Mouse (Mus musculus) v-Abl transformed pro-B cells (cell line): Measurements from ENCODE around the gene Dhdh.

Experiments used
- in situ Hi-C, 2 experiments: fragments of 400-800 bp; cut with MboI; formaldehyde crosslinking; loops; one replicate each; pipeline ENCODE4 v1.15.1; 2025; ENCODE audit not compliant: unreplicated experiment in 2 of 2

Gene Dhdh

DNA sequence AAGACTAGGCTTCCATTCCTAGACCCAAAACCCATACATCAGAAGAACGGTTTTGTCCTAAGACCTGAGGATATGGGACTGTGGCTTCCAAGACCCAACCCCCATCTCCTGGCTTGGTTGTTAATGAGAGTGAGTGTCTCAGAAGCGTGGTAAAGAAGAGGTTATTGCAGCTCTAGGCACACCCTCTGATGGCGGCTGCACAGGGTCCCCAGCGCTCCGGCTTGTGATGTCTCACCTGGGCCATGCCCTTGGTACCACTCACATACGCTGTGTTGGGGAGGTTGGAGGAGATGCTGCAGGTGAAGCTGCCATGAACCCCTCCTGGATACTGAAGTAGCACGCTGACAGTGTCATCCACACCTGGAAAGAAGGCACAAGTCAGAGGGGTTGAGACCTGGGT is 9.8 kb downstream of the Dhdh start:
- in situ Hi-C loops, result loop anchor here (5.0 kb wide), 3 partner anchors 39 to 84 kb away; partner anchors contain the start of genes Plekha4 (in 1 of the 2) and Ppp1r15a (in 1 of the 2)

DNA sequence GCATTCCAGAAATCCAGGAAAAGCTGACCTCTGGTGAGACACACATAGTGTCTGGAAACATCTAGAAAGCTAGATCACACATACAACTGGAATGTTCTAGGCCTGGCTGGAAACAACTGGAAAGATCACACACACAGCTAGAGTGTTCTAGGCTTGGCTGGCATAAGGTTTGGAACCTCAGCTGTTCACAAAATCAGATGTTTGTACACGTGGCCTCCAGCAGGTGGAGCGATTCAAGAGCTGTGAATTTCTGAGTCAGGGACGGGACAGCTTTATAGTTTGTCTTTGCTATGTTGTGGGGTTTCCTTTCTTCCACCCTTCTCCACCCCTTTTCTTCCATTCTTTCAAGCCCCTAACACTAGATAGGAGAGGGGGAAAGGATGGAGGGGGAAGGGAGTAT is 11.6 kb downstream of the Dhdh start:
- in situ Hi-C loops, result loop anchor here (5.0 kb wide), 3 partner anchors 40 to 85 kb away; partner anchors contain the start of genes Plekha4 (in 1 of the 2) and Ppp1r15a (in 1 of the 2)

DNA sequence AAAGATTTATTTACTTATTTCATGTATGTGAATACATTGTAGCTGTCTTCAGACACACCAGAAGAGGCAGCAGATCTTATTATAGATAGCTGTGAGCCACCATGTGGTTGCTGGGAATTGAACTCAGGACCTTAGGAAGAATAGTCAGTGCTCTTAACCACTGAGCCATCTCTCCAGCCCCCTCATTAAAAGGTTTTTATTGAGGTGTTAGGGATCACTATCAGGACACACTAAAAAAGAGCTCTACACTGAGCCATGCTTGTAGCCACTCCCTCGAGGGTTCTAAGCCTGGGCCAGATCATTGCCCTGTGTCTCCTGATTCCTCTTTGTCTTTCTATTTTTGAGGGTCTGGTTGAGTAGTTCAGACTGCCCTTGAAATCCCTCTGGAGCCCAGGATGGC is 12.2 kb downstream of the Dhdh start:
- in situ Hi-C loops, result loop anchor here (5.0 kb wide), 3 partner anchors 41 to 86 kb away; partner anchors contain the start of genes Plekha4 (in 1 of the 2) and Ppp1r15a (in 1 of the 2)

DNA sequence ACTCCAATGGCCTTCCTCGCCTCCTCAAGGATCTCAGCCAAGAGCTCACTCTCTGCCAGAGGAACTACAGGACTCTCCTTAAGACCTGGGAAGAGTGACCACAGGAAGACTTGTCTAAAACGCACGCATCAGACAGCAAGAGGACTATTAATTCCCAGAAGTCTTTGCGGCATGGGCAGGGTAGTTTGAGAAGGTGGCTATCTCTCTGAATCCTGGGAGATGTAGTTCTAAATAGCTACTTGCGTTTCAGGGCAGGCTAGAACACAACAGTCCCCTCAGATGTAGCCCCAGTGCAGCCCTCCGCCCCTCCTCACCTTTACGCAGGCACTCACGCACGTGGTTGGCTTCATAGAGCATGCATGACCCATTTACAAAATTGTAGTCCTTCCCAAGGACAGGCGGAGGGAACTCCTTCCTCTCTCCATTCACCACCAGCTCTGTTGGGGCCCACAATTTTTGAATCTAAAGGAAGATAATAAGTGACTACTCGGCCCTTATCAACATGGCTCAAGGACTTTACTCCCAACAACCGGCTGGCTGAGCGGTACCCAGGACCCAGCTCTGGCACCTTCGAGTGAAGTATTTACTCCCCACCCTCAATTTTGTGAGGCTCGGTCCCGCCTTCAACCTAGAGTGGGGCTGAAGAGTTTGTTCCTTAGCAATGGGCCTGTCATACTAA is 13.2 kb downstream of the Dhdh start:
- in situ Hi-C loops, result loop anchor here (5.0 kb wide), 3 partner anchors 42 to 87 kb away; partner anchors contain the start of genes Plekha4 (in 1 of the 2) and Ppp1r15a (in 1 of the 2)

DNA sequence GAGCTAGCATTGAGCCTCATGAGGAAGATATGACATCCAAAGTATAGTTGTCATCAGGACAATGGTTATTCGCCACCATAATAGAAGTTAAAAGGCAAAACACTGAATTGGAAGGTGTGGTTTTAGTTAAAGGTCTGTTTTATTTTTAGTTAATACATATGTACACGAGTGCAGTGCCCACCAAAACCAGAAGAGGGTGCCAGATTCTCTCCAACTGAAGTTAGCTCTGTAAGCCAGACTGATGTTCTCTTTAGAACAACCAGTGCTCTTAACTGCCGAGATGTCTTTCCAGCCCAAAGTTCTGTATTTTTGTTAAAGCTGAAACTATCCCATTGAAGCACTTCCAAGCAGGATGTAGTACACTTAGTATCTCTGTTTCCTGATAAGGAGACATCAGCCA is 17.7 kb downstream of the Dhdh start:
- in situ Hi-C loops, result loop anchor here in 1 of 2 experiments (25.0 kb wide), 1 partner anchor 216 kb away; the partner anchor contains the start of genes Car11, Ntn5 and Sec1

DNA sequence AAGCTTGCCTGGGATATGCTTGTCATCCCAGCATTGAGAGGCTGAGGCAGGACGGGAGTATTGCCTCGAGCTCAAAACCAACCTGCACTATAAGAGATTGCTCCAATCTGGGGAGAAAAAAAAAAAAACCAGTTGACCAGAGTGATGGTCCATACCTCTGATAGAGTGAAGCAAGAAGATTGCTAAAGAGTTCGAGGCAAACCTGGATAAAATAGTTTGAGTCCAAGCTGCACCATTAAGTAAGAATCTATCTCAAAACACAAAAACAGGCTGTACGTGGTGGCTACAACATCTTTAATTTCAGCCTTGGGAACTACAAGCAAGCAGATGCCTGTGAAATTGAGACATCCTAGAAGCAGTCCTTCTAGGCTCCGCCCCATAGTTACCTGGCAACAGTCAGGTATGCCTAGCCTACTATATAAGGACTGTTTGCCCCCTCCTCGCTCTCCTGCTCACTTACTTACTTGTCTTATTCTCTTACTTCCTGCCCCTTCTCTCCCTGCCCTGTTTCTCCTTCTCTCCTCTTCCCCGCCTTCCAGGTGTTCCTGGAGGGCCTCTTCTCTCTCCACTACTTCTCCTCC is 21.4 kb downstream of the Dhdh start:
- in situ Hi-C loops, result loop anchor here in 1 of 2 experiments (25.0 kb wide), 1 partner anchor 220 kb away; the partner anchor contains the start of genes Car11, Ntn5 and Sec1

DNA sequence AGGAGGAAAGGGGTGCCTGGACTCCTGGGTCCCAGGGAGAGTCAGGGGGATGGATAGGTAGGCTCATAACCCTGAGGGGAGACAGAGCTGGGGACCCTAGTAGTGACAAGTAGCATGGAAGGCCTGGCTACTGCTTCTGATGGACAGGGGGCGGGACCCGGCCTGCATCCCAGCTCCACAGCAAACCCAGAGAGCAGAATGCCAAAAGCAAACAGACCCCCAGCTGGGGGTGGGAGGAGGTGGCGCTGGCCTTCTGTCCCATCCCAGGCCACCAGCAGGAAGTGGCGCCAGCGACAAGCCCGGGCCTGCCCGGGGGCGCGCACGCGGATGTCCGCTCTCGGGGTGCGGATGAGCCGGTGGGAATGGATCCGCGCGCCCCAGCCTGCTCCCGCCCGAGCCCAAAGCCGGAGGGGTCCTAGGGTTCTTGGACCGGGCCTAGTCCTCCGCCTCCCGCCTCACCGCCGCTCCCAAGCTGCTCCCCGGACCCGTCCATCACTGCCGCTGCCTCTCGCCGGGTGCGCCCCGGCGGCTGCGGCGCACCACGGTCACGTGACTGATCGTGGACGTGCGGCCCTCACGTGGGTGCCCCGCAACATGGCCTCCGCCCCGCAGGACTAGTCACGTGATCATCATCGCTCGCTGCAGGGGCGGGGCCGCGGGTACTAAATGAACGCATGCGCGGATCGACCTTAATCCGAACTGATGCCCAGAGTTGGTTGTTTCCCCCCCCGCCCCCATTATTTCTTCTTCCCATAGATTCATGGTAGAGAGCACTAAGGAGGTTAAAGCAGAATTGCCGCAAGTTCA is 22.1 kb downstream of the Dhdh start, which contains the start of gene Bax:
TSS of gene Bax (minus strand) at position 616 of the 807 bp plus-strand sequence.
- in situ Hi-C loops, result loop anchor here in 1 of 2 experiments (25.0 kb wide), 1 partner anchor 221 kb away; the partner anchor contains the start of genes Car11, Ntn5 and Sec1

DNA sequence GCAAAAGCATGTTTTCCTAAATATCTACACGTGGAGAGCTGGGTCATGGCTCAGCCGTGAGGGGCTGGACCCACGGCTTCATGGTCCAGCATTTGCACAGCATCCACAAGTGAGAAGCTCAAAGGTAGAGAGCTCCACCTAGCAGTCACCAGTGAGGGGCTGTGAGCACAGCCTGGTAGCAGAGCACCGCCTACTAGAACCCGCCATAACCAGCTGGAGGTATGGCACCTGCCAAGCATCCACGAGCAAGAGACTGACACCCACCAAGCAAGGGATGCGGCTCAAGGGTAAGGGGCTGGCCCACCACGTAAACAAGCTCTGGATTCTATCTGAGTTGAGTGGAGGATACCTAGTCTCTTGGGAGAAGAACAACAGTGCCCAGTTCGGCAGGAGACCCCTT is 23.1 kb downstream of the Dhdh start:
- in situ Hi-C loops, result loop anchor here in 1 of 2 experiments (25.0 kb wide), 1 partner anchor 222 kb away; the partner anchor contains the start of genes Car11, Ntn5 and Sec1

DNA sequence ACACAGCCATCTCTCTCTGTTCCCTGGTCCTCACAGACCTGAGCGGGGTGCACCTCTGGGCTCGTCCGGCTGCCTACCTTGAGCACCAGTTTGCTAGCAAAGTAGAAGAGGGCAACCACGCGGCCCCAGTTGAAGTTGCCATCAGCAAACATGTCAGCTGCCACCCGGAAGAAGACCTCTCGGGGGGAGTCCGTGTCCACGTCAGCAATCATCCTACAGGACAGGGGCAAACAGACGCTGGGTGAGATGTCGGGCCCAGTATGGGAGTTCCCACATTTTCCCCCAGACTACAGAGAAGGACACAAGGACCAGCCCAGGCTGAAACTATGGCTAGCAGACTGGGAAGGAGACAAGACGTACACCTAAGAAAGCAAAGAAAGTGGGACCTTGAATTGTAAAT is 23.5 kb downstream of the Dhdh start:
- in situ Hi-C loops, result loop anchor here in 1 of 2 experiments (25.0 kb wide), 1 partner anchor 222 kb away; the partner anchor contains the start of genes Car11, Ntn5 and Sec1

DNA sequence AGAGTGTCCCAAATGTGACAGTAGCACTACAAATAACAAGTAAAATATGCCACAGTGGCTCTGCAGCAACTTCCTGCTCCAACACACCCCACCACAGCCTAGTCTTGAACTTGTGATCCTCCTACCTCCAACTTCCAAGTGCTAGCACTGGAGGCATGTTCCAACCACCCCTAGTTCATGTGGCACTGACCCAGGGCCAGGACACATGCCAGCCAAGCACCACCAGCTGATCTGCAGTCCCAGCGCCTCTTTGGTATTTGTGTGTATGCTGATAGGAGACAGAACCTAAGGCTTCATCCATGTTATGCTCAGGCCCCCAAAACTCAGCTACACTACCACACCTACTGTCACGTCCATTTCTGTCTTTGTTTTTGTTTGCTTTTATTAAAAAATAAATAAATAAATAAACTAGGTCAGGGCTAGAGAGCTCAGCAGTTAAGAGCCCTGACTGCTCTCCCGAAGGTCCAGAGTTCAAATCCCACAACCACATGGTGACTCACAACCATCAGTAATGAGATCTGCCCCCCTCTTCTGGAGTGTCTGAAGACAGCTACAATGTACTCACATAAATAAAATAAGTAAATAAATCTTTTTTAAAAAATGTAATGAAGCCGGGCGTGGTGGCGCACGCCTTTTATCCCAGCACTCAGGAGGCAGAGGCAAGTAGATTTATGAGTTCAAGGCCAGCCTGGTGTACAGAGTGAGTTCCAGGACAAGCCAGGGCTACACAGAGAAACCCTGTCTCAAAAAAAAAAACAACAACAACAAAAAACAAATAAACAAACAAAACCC is 24.4 kb downstream of the Dhdh start:
- in situ Hi-C loops, result loop anchor here in 1 of 2 experiments (25.0 kb wide), 1 partner anchor 223 kb away; the partner anchor contains the start of genes Car11, Ntn5 and Sec1

DNA sequence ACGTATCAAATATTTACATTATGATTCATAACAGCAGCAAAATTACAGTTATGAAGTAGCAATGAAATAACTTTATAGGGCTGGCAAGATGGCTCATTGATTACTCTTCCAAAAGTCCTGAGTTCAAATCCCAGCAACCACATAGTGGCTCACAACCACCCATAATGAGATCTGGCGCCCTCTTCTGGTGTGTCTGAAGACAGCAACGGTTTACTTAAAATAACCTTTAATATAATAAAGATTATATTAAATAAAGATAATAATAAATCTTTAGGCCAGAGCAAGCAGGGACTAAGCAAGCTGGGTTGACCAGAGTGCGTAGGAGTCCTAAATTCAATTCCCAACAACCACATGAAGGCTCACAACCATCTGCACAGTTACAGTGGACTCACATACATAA is 25.7 kb downstream of the Dhdh start:
- in situ Hi-C loops, result loop anchor here in 1 of 2 experiments (25.0 kb wide), 1 partner anchor 224 kb away; the partner anchor contains the start of genes Car11, Ntn5 and Sec1

DNA sequence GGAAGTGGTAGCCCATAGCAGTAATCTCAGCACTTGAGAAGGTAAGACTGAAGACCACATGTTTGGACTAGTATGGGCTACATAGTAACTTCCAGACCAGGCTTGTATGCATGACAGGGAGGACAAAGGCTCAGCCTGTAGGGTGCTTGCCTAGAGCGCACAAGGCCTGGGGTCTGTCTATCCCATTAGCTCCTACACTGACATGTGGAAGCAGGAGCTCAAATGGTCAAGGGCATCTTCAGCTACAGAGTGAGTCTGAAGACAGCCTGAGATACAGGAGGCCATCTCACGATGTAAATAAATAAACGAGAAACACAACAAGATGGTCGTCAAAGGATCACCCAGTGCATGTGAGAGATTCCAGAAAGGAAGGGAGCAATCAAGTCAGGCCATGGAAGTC is 26.3 kb downstream of the Dhdh start:
- in situ Hi-C loops, result loop anchor here in 1 of 2 experiments (25.0 kb wide), 1 partner anchor 225 kb away; the partner anchor contains the start of genes Car11, Ntn5 and Sec1

DNA sequence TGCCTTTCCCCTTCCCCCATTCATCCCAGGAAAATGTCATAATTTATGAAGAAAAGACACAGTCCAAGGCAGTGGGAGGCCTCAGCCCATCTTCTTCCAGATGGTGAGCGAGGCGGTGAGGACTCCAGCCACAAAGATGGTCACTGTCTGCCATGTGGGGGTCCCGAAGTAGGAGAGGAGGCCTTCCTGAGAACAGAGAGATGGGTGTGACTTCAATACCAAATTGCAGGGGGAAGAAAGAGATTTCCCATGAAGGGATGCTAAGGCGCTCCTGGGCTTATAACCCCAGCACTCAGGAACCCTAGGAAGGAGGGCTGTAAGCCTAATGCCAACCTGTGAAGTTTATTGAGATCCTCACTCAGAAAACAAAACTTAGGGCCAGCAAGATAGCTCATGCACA is 26.8 kb downstream of the Dhdh start:
- in situ Hi-C loops, result loop anchor here in 1 of 2 experiments (25.0 kb wide), 1 partner anchor 226 kb away; the partner anchor contains the start of genes Car11, Ntn5 and Sec1

DNA sequence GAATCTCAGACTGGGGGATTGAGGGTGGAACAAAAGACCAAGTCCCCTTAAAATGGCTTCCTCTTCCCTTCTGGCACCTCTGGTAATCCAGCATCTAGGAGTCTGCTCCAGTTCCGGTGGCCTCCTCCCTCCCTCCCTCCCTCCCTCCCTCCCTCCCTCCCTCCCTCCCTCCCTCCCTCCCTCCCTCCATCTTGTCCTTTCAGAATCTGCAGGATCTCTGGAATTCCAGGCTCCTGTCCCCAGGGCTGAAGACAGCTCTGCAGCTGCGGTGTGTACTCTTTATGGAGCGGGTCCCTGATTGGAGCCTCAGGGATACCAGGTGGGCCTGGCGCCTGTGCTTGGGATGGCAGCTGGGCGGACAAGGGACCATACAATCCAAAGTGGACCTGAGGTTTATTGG is 27.3 kb downstream of the Dhdh start:
- in situ Hi-C loops, result loop anchor here in 1 of 2 experiments (25.0 kb wide), 1 partner anchor 226 kb away; the partner anchor contains the start of genes Car11, Ntn5 and Sec1

DNA sequence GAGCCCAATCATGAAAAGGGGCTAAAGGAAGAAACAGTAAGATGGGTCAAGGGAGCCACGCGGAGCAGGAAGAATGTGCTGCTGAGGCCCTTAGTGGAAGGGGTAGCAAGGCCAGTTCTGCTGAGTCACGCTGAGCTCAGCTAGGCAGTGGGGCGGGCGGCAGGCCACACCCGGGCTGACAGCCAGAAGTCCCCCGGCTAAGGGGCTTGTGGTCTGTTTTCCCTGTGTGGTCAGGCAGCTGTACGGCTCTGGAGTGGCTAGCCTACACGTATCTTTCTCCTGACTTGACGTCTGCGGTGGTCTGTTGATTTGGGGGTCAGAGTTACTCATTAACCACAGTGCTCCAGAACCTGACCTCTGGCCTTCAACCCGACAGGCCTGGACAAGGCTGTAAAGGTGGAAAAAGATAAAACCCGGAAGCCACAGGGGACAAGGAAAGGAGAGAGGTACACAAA is 27.7 kb downstream of the Dhdh start:
- in situ Hi-C loops, result loop anchor here in 1 of 2 experiments (25.0 kb wide), 1 partner anchor 226 kb away; the partner anchor contains the start of genes Car11, Ntn5 and Sec1

DNA sequence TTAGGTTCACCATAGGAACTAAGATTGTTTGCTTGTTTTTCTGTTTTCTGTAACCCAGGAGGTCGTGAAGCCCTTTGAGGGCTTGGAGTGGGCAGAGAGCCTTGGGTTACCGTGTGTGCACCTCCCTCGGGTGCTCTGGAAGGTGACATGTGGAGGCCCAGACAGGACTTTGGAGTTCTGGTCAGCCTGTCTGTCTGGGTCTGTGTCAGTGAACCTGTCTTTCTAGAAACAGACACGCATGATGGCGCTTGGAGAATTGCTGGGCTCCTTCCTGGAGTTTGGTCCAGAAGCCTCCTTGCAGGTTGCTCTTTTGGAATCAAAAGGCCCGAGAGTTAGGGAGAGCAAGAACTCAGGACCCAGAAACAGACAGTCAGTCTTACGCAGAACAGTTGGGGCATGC is 28.2 kb downstream of the Dhdh start:
- in situ Hi-C loops, result loop anchor here in 1 of 2 experiments (25.0 kb wide), 1 partner anchor 227 kb away; the partner anchor contains the start of genes Car11, Ntn5 and Sec1

DNA sequence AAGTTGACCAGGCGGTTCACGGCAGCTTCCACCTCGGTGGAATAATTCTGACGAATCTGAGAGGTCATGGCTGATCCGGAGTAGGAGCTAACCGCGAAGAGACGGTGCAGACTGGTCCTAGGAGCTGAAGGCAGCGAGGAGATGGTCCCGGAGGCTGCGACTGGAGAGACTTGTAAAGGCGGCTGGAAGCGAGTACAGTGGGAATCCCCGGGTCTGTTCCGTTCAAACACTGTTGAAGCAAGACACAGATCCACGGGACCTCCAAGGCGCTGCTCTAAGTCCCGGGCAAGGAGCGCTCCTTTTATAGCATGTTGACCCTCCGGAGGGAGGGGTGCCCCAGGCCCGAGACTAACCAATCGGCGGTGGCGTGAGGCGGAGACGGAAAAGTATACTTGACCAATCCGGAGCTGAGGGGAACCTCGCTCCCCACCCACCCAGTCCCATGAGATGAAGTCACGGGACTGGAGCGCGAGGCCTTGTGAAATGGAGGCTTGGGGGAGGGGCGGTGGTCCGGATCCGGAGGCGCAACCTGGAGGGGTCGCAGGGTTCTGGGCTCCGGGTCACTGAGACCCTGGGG is 29.0 kb downstream of the Dhdh start, which contains the start of gene Ftl1:
TSS of gene Ftl1 (minus strand) at position 321 of the 577 bp plus-strand sequence.
- in situ Hi-C loops, result loop anchor here (10.0 to 25.0 kb wide), 2 partner anchors 228 to 235 kb away; partner anchors contain the start of genes Car11 (in 2 of the 2), Sec1 (in 2 of the 2) and Ntn5 (in 1 of the 2)
